Mouse (Mus musculus) left cerebral cortex, adult 8-10 months (tissue): ENCODE measurements around the gene Tshz2. TPM values are rescaled to one million over a fixed set of nuclear protein-coding genes. Genes with fewer than 3 reads are reported as not detected.
A peak's percentile ranks its signal among the peaks of the same experiment; 100 is the strongest.

Source experiments
- DNase-seq, 2 experiments: peaks; one replicate each; pipeline ENCODE4 v3.0.0; 2022; ENCODE audit warnings: low spot score in 2 of 2
- total RNA-seq, 4 experiments: library from RNA; stranded (reverse); gene quantifications; 2 replicates each; pipeline ENCODE4 v1.2.4; 2022

Gene Tshz2
- total RNA-seq, 4 experiments from 2014 or later = 51.2 to 64.0 (median 56.5) TPM

DNA sequence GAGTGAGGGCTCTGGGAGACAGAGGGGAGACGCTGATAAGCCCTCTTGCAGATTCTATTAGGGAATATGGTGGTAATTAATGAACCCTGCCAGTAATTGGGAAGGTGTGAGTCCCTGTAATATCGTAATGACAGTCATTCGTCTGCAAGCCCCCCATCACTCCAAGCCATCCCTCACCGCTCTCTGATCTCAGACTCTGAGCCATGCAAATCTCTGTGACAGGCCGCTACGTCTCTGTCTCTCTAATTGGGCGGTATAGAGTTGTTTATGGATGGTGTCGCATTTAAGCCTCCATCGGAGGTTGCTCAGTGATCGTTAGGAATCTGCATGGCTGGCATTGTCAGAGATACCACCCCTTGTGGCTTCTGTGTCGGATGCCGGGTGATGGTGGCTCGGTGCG is 407.0 kb downstream of the Tshz2 start:
- no peak for DNase-seq

DNA sequence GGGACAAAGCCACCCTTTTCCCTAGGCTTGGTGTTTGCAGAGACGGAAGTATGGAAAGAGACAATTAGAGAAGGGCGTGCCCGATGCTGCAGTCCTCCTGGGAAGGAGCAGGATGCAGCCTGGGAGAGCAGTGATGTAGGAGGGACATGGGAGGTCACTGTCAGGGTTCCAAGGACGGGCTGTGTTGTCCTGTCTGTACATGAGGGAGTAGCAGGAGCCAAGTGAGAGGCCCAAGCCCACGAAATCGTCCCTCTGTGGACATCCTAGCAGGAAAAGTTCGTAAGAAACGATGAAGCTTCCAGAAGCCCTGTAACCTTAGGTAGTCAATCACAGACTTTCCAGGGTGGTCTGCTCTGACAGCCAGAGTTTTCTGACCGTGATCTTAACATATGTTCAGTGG is 408.3 kb downstream of the Tshz2 start:
- DNase-seq = no peak

DNA sequence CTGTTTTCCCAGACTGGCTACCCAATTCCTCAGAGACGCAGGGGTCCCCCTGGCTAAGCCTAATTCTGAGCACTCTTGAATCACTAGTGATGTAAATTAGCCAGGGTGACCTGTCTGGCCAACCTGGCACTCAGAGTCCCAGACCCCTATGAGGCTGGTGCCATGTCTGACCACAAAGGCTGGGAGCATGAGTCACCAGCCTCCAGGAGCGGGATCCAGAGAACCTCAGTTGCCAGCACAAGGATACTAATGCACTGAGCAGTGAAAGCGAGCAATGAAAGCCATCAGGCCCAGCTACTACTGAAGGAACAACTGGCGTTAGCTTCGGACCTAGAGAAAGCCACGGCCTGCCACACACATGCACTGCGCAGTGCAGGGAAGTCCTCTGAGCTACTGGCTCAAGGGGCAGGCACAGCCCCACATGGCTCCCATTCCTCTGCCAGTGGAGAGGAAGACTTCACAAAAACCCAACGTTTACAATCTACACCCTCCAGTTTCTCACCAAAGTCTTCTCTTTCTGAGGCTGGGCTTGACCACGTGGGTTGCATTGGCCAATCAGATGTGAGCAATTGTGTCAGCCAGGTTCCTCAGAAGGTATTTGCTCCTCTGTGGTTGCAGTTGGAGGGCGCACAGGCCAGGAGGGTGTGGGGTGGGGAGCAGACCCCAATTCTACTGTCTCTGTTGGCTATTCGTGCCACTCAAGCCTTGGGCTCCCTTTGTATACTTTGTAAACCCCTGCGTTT is 409.8 kb downstream of the Tshz2 start:
- DNase-seq = no peak

DNA sequence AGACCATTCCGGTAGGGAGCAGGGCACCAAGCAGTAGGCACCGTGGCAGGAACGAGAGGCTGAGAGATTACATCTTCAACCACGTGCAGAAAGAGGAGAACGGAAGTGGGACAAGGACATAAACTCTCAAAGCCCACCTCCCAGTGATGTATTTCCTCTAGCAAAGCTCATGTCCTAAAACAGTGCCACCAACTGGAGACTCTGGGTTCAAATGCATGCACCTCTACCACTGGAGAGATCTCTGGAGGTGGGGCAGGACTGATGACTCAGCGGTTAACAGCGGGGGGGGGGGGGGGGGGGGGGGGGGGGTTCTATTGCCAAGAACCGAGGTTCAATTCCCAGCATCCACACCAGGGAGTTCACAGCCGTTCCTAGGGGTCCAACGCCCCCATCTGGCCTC is 410.5 kb downstream of the Tshz2 start:
- no peak for DNase-seq

DNA sequence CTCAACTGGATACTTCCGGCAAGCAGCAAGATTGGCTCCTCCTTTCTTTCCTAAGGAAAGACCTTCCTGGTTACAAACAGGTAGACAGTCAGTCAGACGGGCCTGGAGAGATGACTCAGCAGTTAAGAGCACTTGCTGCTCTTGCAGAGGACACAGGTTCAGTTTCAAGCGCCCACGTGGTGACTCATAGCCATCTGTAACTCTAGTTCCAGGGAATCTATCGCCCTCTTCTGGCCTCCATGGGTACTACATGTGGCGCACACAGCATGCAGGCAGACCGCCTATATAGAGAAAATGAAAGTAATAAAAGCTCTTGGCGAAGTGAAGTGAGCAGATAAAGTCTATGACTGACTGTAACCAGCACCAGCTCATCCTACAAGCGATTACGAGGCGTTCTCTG is 413.1 kb downstream of the Tshz2 start:
- DNase-seq = no peak

DNA sequence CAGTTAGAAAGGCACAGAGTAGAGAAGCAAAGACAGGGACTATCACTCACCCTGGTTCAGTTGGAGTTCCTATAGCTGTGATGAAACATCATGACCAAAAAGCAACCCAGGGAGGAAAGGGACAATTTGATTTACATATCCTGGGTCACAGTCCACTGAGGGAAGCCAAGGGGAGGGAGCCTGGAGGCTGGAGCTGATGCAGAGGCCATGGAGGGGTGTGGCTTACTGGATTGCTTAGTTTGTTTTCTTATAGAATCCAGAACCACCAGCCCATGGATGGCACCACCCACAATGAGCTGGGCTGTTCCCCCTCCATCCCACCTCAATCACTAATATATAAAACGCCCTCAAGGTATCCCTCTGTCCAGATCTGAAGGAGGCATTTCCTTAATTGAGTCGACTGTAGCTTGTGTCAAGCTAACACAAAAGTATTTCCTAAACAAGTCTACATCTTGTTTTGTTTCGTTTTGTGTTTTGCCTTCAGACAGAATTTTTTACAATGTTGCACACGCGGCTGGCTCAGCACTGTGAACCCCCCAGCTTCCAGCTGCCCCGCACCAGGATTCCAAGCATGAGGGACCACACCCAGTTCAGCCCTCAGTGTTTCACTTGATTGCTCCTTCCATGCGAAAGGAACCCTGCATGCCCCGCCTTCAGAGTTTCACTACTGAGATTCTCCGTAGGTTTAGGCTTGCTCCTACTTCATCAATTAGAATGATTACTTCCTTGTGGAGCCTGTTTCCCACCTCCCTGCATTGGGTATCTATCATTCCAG is 413.7 kb downstream of the Tshz2 start:
- DNase-seq = no peak

DNA sequence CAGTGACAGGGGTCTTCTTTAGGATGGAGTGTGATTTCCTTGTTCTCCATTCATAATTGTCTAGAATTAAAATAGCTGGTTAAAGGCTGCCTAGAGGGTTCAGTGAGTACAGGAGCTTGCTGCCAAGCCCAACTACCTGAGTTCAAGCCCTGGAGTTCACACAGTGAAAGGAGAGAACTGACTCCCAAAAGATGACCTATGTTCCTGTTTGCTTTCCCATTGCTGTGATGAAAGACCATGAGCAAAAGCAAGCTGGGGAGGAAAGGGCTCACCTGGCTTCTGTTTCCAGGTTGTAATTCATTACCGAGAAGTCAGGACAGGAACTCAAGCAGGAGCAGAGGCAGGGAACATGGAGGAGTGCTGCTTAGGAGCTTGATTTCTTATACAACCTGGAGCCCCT is 416.0 kb downstream of the Tshz2 start:
- no peak for DNase-seq

DNA sequence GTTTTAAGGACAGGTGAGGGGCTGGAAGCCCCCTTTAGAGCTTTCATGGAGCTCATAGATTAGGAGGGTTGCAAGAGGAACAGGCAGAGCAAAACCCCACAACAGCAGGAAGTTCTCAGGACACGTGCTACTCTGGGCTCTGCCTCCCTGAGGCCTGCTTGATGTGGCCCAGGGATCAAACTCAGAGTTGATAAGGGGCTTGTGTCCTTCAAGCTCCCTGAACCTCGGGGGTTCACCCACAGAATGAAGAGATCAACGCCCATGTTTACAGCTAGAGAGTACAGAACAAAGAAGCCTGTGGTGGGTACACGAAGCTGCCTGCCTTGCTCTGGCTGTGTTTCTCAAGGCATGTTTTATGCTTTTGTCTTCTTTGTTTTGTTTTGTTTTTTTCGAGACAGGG is 417.8 kb downstream of the Tshz2 start:
- no peak for DNase-seq

DNA sequence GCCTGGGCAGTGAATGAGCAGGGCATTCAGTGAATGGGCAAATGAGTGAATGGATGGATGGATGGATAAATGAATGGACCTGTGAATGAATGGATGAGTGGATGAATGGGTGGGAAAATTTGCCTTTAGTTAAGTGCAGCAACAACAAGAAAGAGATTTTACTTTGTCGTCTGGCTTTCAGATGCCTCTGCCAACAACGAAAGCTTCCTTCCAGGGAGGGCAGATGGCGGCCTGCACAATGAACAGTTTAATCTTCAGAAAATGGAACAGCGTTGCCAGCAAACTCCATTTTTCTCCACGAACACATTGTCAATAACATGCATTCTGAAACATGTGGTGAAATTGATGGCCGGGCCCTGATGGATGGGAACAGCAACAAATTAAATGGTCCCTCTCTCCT is 418.6 kb downstream of the Tshz2 start:
- DNase-seq = no peak

DNA sequence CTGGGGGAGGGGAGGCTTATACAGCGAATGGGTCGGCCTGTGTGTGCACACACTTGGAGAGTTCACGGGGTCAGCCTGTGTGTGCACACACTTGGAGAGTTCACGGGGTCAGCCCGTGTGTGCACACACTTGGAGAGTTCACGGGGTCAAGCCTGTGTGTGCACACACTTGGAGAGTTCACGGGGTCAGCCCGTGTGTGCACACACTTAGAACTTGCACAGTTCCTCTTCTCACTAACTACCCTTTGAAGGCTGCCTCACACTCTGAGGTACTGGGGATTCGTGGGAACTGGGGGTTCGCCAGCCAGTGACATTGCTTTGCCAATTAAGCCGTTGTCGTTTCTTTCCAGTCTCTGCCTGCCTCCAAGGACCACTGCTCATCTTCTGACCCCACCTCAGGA is 422.1 kb downstream of the Tshz2 start:
- no peak for DNase-seq

DNA sequence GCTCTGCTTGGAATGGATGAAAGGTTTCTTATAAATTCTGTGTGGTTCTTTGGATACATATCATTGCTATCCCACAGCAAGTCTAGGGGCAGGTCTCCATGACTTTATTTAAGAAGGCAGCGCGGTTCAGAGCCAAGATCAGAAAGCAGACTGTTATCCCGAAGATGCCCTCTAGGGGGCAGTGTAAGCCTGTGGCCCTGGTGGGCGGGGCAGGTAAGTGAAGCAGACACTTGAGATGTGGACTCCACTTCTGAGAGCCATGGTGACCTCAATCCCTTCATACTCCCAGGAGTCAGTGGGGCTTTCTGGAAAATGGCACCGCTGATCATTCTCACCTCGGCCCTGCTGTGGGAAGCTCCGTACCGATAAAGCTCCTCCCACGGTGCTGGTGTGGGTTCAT is 422.6 kb downstream of the Tshz2 start:
- DNase-seq = no peak

DNA sequence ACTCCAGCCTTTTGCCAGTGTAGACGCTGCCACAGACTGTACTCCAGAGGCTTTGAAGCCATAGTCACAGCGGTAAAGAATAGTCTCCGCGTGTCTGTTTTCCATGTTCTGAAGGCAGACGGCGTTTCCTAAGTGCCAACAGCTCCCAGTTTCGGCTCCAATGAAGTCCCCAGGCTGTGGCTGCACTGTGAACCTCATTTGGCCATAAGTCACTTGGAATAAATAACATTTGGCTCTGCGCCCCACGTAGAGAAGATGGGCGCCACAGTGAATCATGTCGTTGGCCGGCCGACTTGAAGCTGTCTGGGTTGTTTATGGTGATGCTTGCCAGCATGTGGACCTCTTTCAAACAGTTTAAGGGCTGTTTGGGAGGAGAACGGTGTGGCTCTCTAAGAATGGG is 426.0 kb downstream of the Tshz2 start:
- DNase-seq = no peak

DNA sequence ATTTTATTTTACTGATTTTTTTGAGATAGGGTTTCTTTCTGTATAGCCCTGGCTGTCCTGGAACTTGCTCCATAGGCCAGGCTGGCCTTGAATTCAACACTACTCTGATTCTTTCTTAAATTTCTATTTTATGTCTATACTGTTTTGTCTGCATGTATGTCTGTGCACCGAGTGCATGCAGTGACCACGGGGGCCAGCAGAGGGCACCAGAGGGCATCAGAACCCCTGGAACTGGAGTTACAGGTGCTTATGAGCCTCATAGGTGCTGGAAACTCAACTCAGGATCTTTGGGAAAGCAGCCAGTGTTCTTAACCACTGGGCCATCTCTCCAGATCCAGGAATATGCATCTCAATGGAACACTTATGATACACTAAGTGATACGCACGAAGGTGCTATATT is 427.3 kb downstream of the Tshz2 start:
- DNase-seq = no peak

DNA sequence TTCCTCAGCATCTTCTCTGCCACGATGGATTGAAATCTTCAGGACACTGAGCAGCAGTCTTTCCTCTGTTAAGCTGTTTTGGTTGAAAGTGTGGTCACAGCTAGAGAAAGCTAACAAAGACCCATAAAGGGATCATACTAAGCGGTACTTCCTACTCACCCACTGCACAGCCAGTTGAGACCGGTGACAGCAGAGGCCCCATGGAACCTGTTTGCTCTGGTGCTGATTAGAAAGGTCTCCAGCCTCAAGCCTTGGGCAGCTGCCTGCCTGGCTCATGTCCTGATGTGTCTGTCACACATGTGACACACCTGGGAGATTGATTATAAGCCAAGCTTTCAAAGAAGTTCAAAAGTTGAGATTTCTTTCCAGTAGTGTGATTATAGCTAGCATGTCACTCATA is 429.6 kb downstream of the Tshz2 start:
- no peak for DNase-seq

DNA sequence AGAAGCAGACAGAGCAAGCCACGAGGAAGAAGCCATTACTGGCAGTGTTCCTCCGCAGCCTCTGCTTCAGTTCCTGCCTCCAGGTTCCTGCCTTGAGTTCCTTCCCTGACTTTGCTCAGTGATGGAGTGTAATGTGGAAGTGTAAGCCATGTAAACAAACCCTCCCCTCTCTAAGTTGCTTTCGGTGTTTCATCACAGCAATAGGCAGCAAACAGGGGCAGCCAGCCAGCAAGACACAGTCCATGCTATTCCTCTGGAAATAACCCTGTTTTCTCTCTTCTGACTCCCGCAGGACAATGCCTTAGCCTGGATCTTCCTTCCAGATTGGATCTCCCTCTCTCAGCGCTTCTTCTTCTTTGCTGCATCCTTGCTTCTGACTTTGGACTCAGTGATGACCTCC is 437.2 kb downstream of the Tshz2 start:
- no peak for DNase-seq

DNA sequence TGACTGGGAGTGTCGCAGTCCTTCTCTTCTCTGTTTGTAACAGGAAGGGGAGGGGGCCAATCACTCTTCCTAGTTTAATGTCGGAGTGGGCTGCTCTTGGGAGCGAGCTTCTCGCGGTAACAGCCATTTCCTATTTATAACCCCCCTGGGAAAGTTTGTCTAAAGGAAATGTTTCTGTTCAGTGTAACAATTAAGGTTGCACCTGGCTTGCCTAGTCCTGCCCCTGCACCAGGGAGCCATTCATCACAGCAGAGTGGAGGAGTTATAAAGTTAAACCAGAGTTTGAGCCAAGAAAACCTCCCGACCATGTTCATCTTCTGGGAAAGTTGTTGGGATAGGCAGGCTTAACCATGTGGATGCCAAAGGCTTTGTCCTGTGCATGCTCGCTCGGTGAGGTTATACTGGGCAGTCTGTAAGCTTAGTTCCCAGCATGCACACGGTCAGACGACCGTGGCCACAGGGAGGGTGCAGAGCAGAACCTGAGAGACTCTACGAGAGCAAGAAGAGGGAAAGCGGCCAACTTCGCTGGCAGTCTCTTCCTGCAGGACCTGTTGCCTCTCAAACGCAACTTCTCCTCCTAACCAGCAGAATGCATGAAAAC is 437.9 kb downstream of the Tshz2 start:
- no peak for DNase-seq

DNA sequence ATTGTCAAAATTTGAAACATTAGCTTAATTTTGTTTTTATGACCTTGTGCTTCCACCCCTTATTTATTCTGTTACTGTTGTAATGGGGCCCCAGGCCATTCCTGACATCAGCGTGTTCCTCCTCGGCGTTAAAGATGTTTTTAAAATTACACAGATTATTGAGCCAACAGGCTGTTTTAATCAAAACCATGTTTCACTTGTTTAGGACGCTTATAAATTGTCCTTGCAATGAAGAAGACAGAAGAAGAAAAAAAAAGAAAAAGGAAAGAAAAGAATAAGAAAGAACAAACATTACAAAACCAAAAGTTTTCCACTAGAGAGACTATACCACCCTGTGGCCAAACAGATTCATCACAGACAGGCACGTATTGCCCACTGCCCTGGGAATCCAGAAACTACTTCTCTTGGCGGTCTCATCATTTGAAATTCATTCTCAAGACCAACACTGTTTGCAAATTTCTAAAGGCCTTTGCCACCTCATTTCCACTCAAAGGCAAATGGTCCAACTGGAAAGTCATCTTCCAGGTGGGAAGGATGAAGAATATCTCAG is 444.2 kb downstream of the Tshz2 start:
- DNase-seq = no peak

DNA sequence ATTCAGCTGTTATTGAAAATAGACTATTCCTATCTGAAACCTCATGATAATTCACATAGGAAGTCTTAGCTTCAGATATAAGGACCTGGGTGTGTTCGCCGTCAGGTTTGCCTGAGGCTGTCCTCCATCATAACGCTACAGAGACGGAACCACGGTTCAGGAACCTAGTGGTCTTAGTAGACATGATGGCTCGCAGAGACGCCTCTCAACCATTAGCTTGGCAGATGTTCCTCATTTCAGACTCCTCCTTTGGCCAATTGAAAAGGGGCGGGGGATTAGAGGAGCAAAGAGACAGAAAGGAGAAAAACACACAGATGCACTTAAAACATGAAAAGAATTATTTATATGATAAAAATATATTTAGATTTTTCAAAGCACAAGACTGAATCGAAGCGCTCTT is 445.2 kb downstream of the Tshz2 start:
- DNase-seq = no peak

DNA sequence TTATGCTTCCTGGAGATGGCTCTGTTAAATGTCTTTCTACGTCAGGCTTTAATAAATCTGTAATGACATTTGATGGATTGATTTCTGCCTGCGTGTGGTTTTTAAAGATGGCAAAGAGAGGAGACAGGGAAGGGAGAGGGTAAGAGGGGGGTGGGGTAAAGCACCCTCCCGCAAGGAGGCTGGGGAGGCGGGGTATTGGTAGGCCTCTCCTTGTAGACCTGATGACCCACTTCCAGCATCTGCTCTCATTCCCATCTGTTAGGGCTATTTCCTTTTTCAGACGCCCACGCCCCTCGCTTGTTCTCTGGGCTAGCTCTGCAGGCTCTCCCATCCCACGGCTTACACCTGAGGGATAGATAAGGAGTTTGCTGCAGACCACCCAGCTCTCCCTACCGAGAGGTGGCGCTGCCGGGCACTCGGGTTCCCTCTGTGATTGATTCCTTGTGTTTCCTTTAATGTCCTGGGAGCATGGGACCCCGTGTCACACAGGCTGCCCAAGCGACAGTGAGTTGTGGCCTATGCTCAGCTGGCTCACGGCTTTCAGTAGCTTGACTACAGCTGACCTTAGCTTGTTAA is 445.7 kb downstream of the Tshz2 start:
- DNase-seq = peak in 1 of 2 experiments; percentile 13

DNA sequence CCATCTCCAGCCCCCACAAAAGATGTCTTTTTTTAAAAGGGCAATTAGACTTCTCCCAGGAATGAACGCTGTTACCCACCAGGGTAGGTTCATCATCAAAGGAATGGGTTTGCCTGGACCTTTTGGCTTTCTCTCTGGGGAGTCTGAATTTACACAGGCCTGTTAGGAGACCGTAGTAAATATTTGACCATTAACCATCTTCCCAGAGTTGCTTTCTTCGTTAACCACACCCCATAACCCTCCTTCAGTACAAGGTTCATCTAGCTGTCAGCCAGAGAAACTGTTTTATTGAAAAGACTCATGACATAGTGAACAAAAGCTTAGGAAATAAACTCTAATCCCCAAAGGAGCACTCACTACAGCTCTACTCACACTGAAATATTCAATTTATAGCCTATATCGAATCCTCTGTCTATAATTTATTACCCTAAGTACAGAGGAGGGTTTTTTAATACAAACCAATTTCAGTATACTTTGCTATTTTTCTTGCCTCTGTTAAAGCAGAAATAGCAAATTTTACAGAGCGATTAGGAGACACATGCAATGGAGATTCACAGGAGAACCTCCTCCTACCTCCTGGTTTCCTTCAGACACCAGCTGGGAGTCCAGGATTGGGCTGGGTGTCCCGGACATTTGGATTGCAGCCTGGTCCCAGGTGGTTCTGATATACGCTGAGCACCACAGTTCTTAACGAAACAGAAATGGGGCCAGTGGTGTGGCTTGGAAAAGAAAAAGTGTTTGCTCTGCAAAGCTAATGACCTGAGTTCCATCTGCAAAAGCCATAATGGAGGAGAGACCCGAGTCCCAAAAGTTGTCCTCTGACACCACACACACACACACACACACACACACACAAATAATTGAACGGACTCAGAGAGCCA is 459.0 kb downstream of the Tshz2 start:
- DNase-seq = no peak

DNA sequence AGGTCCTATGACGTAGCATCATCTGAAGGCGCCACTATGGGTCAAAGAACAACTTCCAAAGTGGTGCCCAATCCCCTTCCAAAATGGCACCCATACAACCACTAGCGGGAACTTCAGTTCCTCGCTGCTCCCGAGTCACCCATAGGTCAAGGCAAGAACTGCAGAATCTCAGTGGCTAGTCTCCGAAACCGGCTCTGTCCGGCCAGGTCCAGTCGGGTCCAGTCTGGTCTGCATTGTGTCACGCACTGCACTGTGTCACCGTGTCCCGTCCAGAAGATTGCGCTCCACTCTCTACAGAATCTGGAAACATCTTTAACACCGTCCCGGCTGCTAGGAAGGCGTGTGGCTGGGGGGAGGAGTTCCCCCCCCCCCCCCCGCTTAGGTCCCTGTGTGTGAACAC is 461.4 kb downstream of the Tshz2 start:
- no peak for DNase-seq
